Mouse (Mus musculus) adrenal gland, adult 8-10 months (tissue): ENCODE data around the gene Plac9a. TPM values are rescaled to one million over a fixed set of nuclear protein-coding genes. Genes with fewer than 3 reads are reported as not detected.
"Not testable (repeated sequence)": the region's sequence is repeated elsewhere in the genome, so short reads cannot be mapped to it uniquely, and the experiment has no call there.

Source experiments
- DNase-seq: peaks from one replicate; pipeline ENCODE4 v3.0.0; 2022
- total RNA-seq, 4 experiments: library from RNA; stranded (reverse); gene quantifications; 2 replicates each; pipeline ENCODE4 v1.2.4; 2022

Plac9a gene
- total RNA-seq, 4 experiments from 2014 or later = 1.3 to 2.8 (median 1.9) TPM

- DNase-seq = no peak
Observed at GRCm38 (mm10) chr14:25863721-25864120, 39.2 kb downstream of the Plac9a start.

DNA sequence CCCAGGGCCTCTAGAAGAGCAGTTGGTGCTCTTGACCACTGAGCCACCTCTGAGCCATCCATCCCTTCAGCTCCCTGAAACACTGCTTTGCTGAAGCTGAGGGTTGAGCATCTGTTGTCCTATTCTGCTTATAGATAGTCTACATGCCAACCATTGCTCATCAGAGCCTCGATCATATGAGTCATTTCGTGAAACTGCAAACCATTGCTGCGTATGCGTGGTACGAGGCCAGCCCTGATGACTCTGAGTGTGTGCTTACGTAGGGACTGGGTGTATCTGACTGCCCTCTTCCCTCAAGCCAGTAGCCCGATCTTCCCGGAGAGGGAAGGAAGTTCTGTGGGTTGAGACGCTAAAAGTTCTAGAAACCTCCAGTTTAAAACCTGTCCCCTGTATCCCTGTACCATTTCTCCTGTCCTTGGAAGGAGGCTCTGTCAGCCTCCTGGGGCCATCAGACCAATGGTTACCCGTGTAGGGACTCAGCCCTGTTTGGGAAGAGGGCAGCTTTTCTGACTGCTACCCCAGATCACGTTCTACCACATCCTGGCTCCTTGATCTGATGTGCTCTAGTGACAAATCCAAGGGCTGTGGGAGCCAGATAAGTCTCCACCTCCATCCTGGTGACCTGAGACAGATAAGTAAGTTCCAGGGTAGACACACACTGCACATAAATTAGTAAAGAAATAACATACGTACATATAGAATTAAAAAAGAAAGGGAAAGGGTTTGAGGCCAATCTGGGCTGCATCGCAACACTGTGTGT is 40.9 kb downstream of the Plac9a start:
- no peak for DNase-seq

- no peak for DNase-seq
Observed at GRCm38 (mm10) chr14:25857940-25858339, 45.0 kb downstream of the Plac9a start.

- DNase-seq = no peak
Observed at GRCm38 (mm10) chr14:25857168-25857621, 45.7 kb downstream of the Plac9a start.

DNA sequence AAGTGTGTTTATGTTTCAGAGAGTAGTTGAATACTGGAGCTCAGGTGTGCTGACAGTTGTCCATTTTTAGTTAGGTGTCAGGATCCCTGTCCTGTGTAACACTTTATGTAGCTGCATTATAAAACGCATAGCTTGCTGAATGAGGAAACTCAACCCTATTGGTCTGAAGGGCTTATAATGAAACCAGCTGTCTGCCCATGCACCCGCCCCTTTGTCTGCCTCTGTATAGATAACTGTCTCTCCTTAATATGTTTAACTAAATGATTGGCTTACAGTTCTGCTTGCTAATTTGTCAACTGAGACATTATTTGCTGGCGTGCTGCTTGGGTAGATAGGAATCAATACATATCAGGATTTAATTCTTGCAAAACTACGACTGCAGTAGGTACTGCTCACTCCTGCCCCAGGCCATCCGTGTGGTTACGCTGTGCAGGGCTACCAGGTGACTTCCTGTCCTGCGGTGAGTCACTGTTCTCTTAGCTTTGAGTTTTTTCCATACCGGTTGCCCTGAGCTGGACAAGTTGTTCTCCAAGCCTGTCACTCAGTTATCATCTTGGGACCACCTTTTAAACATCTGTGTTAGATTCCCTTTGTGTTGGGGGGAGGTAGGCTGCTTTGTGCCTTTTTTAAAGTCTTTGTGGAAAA is 47.5 kb downstream of the Plac9a start:
- no peak for DNase-seq

- DNase-seq = no peak
Observed at GRCm38 (mm10) chr14:25853717-25854452, 49.0 kb downstream of the Plac9a start.

DNA sequence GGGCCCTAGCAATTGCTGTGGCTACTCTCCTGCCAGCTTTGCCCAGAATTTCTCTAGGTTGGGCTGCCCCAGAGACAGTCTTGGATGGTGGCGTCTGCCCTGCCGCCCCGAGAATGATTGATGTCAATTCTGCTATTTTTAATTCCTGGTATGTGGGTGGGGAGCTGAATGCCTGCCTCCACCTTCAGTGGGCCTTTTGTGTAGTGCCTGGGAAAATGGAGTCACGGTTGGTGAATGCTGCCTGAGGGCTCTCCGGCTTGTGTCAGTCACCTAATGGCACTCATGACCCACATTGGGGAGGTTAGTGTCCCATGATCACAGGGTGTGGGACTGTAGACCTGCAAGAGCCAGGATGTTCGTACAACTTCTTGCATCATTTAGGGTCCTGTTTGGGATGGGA is 49.6 kb downstream of the Plac9a start:
- no peak for DNase-seq

DNA sequence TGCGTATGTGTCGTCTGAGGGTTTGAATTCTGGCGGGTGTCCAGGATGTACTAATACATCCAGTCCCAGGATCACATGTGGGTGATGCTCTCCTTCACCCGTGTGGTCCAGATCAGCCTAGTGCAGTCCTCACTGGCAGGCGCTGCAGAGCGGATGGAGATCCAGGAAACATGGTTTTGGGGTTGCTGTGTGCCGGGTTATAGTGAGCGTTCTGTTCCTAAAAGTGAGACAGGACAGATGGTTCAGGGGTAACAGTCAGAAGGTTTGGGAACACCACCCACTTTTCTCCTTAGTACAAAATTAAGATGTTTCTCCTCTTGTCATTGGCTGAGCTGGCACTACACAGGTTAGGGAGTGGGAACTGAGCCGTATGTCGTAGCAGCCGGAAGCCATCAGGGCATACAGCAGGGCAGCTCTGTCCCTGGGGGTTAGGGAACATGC is 50.8 kb downstream of the Plac9a start:
- DNase-seq = no peak

DNA sequence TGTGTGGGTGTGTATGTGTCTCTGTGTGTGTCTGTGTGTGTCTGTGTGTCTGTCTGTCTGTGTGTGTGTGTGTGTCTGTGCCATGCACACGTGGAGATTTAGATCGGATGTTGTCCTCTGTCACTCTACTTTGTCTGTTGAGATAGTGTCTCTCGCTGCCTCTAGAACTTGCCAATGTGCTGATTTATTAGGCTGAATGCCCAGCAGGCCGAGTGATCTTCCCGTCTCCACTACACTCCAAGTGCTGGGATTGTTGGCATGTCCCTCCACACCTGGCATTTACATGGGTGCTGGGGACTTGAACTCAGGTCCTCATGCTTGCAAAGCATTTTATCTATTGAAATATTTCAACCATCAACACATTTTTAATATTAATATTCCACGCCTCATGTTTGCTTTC is 51.7 kb downstream of the Plac9a start:
- DNase-seq = no peak

- no peak for DNase-seq
Observed at GRCm38 (mm10) chr14:25850433-25850832, 52.5 kb downstream of the Plac9a start.

- DNase-seq = not testable (repeated sequence)
Observed at GRCm38 (mm10) chr14:25848708-25849107, 54.2 kb downstream of the Plac9a start.

- no peak for DNase-seq
Observed at GRCm38 (mm10) chr14:25848237-25848636, 54.7 kb downstream of the Plac9a start.

GRCm38 (mm10) chr14:25847660-25848059 is 55.2 kb downstream of the Plac9a start:
- no peak for DNase-seq

GRCm38 (mm10) chr14:25846516-25846915 is 56.4 kb downstream of the Plac9a start:
- DNase-seq = no peak

GRCm38 (mm10) chr14:25845832-25846383 is 57.0 kb downstream of the Plac9a start:
- no peak for DNase-seq

DNA sequence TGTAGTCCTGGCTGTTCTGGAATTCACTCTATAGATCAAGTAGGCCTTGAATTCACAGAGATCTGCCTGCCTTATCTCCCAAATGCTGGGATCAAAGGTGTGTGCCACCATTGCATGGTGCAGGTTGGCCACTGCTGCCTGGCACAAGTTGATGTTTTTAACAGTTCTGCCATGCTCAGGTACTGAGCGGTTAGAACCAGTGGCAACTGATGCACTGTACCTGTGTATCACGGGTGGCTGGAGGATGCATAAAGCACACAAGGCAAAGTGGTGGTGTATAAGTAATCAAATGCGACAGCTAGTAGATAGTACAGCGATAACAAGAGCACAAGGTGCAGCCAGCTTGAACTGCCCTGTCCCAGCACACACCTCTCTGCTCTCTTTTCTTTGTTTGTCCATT is 58.5 kb downstream of the Plac9a start:
- DNase-seq = no peak

GRCm38 (mm10) chr14:25842688-25843003 is 60.3 kb downstream of the Plac9a start:
- no peak for DNase-seq

DNA sequence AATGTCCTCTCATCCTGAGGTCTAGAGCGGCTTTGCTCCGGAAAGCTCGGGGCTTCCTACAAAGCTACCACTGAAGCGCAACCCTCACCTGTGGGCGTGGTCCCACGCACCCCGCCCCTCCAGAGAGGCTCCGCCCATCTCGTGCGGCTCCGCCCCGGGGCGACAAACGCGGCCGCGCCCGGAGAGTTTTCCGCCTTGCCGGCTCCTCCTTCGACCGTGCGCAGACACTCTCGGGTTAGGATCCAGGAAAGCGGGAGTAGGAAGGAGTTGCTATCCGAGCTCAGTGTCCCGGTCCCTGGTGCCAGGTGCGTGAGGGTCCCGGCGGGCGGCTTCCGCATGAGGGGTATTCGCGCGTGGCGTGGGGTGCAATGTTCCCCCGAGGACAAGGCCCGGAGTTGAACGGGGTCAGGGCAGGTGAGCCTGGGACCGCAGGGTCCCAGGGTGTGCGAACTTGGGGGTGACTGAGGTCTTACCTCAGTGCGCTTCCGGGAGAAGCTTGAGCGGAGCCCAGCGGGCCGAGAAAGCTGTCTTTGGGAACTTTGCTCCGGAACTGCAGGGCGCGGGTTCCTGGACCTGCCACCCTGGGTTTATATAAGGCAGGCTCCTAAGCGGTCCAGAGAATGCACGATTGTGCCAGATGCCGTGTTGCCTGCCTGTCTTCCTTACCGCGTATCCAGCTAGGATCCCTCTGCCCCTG is 60.8 kb downstream of the Plac9a start, which contains the start of gene Anxa11:
Gene Anxa11, plus strand, starts transcription at position 166 of the 697 bp plus-strand sequence.
- DNase-seq = peak; percentile 82

- no peak for DNase-seq
Observed at GRCm38 (mm10) chr14:25841579-25841978, 61.3 kb downstream of the Plac9a start.

DNA sequence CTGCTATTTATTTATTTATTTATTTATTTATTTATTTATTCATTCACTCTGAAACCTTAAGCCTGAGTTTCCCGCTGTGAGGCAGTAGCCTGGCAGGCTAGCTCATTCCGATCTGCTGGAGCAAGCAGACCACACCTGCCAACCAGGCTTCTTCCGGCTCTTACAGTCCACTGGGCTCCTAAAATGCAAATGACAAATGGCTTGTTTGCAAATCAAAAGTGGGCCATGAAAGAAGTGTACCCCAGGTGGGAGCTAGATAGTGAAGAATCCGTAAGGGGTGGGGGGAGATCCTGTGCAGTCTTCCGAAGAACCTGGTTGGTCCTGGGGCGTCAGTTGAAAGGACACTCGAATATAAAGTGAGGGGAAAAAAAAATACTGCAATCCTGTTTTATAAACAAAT is 61.9 kb downstream of the Plac9a start:
- DNase-seq = no peak

DNA sequence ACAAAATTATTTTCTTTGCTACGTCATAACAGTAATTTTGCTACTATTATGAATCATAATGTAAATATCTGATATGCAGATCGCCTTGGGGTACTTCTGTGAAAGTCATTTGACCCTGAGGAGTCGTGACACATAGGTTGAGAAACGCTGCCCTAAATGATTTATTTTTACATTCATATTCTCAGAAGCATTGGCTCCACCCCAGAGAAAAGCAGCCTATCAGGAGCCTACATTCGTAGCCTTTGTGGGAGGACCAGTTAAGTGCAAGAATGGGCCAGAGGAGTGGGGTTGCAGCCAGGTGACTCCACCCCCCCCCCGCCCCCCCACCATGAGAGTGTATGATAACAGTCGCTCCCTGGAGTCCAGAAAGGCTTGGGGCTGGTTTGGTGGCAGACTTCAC is 63.1 kb downstream of the Plac9a start:
- peak; percentile 47 for DNase-seq

- DNase-seq = no peak
Observed at GRCm38 (mm10) chr14:25838411-25838810, 64.5 kb downstream of the Plac9a start.
